Mouse (Mus musculus): Measurements from ENCODE around the gene Spdl1. TPM values are rescaled to one million over a fixed set of nuclear protein-coding genes. Genes with fewer than 3 reads are reported as not detected.

Gene Spdl1
- total and polyA plus RNA-seq, 3 experiments = 45.2 to 72.8 (median 61.1) TPM

DNA sequence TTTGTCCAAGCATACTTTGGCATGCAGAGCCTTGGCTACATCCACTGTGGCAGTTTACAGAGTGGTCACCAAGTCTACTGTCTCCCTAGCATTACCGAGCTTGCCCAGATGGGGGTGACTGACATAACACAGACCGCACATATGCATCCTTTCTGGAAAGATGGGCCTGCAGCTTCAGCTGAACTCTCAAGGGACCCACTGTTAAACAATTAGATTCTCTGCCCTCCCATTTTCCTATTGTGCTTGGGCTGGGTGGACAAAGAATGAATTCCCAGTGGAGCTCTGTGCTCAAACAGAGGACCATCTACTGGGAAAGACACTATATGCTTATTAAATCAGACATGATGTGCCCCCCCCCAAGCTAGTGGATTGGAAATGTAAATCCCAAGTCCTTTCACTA lies 58.8 kb downstream of the Spdl1 start (continued):
- TF ChIP-seq MAFK (IDR thresholded peaks at IDR 0.05; ENCODE audit: insufficient replicate concordance, low read length) (no peak), USF2 (conservative IDR thresholded peaks at IDR 0.05; ENCODE audit: low read depth, low read length) (no peak), RCOR1 (conservative IDR thresholded peaks at IDR 0.05; ENCODE audit: low read depth, low read length) (0 out of 2 replicates have a peak, but pooled peaks have one; percentile 44), MAZ (IDR thresholded peaks at IDR 0.05; ENCODE audit: low read depth, low read length) (peak; percentile 85), PAX5 (IDR thresholded peaks at IDR 0.05; ENCODE audit: low read length) (no peak), ELF1 (IDR thresholded peaks at IDR 0.05; ENCODE audit: low read depth, low read length) (0 out of 2 replicates have a peak, but pooled peaks have one; percentile 45), CHD2 (IDR thresholded peaks at IDR 0.05; ENCODE audit: low read length) (peak; percentile 31; the same call in 1 of the 2 replicates), ZMIZ1 (IDR thresholded peaks at IDR 0.05; ENCODE audit: low read depth, low read length) (0 out of 2 replicates have a peak, but pooled peaks have one; percentile 18), JUN (IDR thresholded peaks at IDR 0.05; ENCODE audit: insufficient read depth, low read depth, low read length) (peak; percentile 12; the same call in 1 of the 2 replicates), CHD1 (IDR thresholded peaks at IDR 0.05; ENCODE audit: low read depth, low read length) (no peak), MEF2A (IDR thresholded peaks at IDR 0.05; ENCODE audit: borderline replicate concordance, low read depth, low read length) (peak; percentile 68)

DNA sequence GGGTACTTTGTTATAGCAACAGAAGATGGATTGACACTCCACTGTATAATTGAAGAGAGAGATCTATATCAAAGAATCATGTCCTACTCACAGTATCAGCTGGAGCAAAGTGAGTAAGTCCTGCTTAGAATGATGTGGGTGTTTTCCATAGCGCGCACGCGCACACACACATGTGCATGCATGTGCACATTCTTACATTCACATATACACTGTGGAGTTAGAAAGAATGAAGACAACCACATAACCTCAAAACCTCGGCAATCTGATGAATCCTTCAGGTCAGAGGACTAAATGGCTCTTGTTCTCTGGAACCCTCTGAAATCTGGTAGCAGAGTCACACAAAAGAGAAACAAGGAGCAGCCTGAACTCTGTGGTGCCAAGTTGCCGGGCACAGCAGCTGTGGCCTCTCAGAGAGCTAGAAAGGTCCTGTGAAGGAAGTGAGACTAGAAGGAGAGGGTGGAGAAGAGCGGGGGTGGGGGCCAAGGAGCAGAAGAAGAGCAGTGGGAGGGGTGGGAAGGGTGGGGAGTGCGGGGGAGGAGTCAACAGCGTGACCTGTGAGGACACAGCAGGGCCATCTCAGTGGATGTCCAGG lies 60.0 kb downstream of the Spdl1 start:
- Histone ChIP-seq H3K79me2 (replicated peaks; ENCODE audit: control insufficient read depth, extremely low read depth, insufficient read depth, poor library complexity, severe bottlenecking) (peaks cover 100% of the 10 kb centered on the region), H3K27ac (ENCODE audit: insufficient read depth, low read depth) (peak overlapping the region; percentile 73), H3K4me2 (ENCODE audit: insufficient read depth, low read depth, poor library complexity, severe bottlenecking) (peak overlapping the region; percentile 65), H3K4me3 (replicated peaks in 1 of 3; ENCODE audit: low read depth in 2 of 3, low read length in 2 of 3, poor library complexity in 1 of 3) (peak overlapping the region in 1 of 3 experiments; percentile 21), H3K27me3 (replicated peaks) (no peaks in the 10 kb centered on the region), H3K9me3 (replicated peaks; ENCODE audit: low read length) (no peaks in the 10 kb centered on the region), H3K36me3 (replicated peaks in 1 of 2; ENCODE audit: control insufficient read depth in 1 of 2, insufficient read depth in 1 of 2, low read length in 1 of 2) (peaks cover 22 to 55% of the 10 kb centered on the region in 2 experiments), H3K4me1 (ENCODE audit: control insufficient read depth in 1 of 2, insufficient read depth in 2 of 2) (peaks cover 70 to 98% of the 10 kb centered on the region in 2 experiments), H3K9ac (ENCODE audit: insufficient read depth, low read depth) (peak overlapping the region; percentile 4; the same call in 1 of the 2 replicates)
- dilution Hi-C loops (cut with MboI; ENCODE audit: extremely low pct_ligation_motif_present, extremely low pct_unique_long_range_greater_than_20kb, low sequenced_read_pairs) = no loop called here
- peak; percentile 44; the same call in 1 of the 2 replicates for TF ChIP-seq CHD2 (IDR thresholded peaks at IDR 0.05; ENCODE audit: low read length)
- no peak for TF ChIP-seq ZNF384 (IDR thresholded peaks at IDR 0.05; ENCODE audit: low read depth, low read length)
- TF ChIP-seq ETS1 (conservative IDR thresholded peaks at IDR 0.05; ENCODE audit: low read depth, low read length) = 0 out of 2 replicates have a peak, but pooled peaks have one; percentile 21
- TF ChIP-seq PAX5 (IDR thresholded peaks at IDR 0.05; ENCODE audit: low read length) = no peak
- TF ChIP-seq MXI1 (IDR thresholded peaks at IDR 0.05; ENCODE audit: low read depth, low read length) = peak; percentile 78
- no peak for TF ChIP-seq POLR2AphosphoS2 (IDR thresholded peaks at IDR 0.05; ENCODE audit: low read depth, low read length)
- no peak for TF ChIP-seq E2F4 (IDR thresholded peaks at IDR 0.05; ENCODE audit: insufficient replicate concordance, low read depth, low read length)
- no peak for TF ChIP-seq RAD21 (IDR thresholded peaks at IDR 0.05; ENCODE audit: low read depth, low read length)
- no peak for TF ChIP-seq USF1 (IDR thresholded peaks at IDR 0.05; ENCODE audit: low read depth, low read length)
- peak; percentile 17 for TF ChIP-seq EP300 (IDR thresholded peaks at IDR 0.05; ENCODE audit: low read length)
- peak; percentile 76 for TF ChIP-seq IRF4 (IDR thresholded peaks at IDR 0.05; ENCODE audit: low read depth, low read length)
- no peak for TF ChIP-seq CTCF (conservative IDR thresholded peaks at IDR 0.05 in 1 of 2, IDR thresholded peaks at IDR 0.05 in 1 of 2; ENCODE audit: low read depth in 2 of 2, low read length in 2 of 2)
- TF ChIP-seq SIN3A (IDR thresholded peaks at IDR 0.05; ENCODE audit: low read length) = peak; percentile 50
- TF ChIP-seq MYC (IDR thresholded peaks at IDR 0.05; ENCODE audit: low read depth, low read length) = no peak
- TF ChIP-seq POLR2A (IDR thresholded peaks at IDR 0.05; ENCODE audit: low read depth, low read length) = peak; percentile 47
- TF ChIP-seq ZKSCAN1 (IDR thresholded peaks at IDR 0.05; ENCODE audit: borderline replicate concordance, low read depth, low read length) = no peak
- no peak for TF ChIP-seq USF2 (conservative IDR thresholded peaks at IDR 0.05; ENCODE audit: low read depth, low read length)
- TF ChIP-seq NRF1 (IDR thresholded peaks at IDR 0.05; ENCODE audit: low read depth, low read length) = peak; percentile 73
- TF ChIP-seq TBP (conservative IDR thresholded peaks at IDR 0.05; ENCODE audit: low read depth, low read length) = no peak
- TF ChIP-seq RCOR1 (conservative IDR thresholded peaks at IDR 0.05; ENCODE audit: low read depth, low read length) = no peak
- peak; percentile 87 for TF ChIP-seq BHLHE40 (IDR thresholded peaks at IDR 0.05; ENCODE audit: low read depth, low read length)
- 0 out of 2 replicates have a peak, but pooled peaks have one; percentile 41 for TF ChIP-seq TCF12 (IDR thresholded peaks at IDR 0.05; ENCODE audit: low read depth, low read length)
- no peak for TF ChIP-seq SMC3 (IDR thresholded peaks at IDR 0.05; ENCODE audit: low read depth, low read length)
- peak; percentile 98 for TF ChIP-seq MAZ (IDR thresholded peaks at IDR 0.05; ENCODE audit: low read depth, low read length)
- DNase-seq (ENCODE audit: extremely low read depth) = peak; percentile 75
- in situ Hi-C loops (cut with MboI; ENCODE audit: low pct_ligation_motif_present, low pct_unique_long_range_greater_than_20kb, low sequenced_read_pairs) = loop anchor here (5.0 kb wide), 1 partner anchor 46 kb away; no protein-coding TSS in a partner anchor

All from CH12.LX (cell line).